Mouse (Mus musculus) cerebellum, adult 2 months (tissue): ENCODE data around the gene Irf2. TPM values are rescaled to one million over a fixed set of nuclear protein-coding genes. Genes with fewer than 3 reads are reported as not detected.

ENCODE experiments used
- DNase-seq, 2 experiments: peaks; one replicate each; pipeline ENCODE4 v3.0.0; 2021
- H3K27ac ChIP-seq: fragments of 200-500 bp; 2 replicates; pipeline ENCODE4 v1.5.1; 2012; ENCODE audit warnings: low read length, control low read depth, inconsistent platforms; ENCODE audit not compliant: insufficient read depth
- H3K27me3 ChIP-seq: fragments of 200-500 bp; 2 replicates; pipeline ENCODE4 v1.6.1; 2012; ENCODE audit warnings: inconsistent platforms, mild to moderate bottlenecking, low read length, moderate library complexity; ENCODE audit not compliant: control insufficient read depth, insufficient read depth
- H3K4me1 ChIP-seq: fragments of 200-500 bp; 2 replicates; pipeline ENCODE4 v1.6.1; 2011; ENCODE audit warnings: low read length; ENCODE audit not compliant: control insufficient read depth, insufficient read depth
- H3K4me3 ChIP-seq: fragments of 200-500 bp; replicated peaks from 2 replicates; pipeline ENCODE3; 2011; ENCODE audit warnings: mild to moderate bottlenecking, low read depth, low read length, control low read depth; ENCODE audit not compliant: insufficient read depth
- CTCF ChIP-seq: fragments of 200-500 bp; IDR thresholded peaks from 2 replicates; pipeline ENCODE4 v1.5.1; 2011; ENCODE audit warnings: low read depth, mild to moderate bottlenecking, control low read depth, low read length, moderate library complexity, borderline replicate concordance; ENCODE audit not compliant: insufficient read depth
- POLR2A ChIP-seq: fragments of 200-500 bp; IDR thresholded peaks from 2 replicates; pipeline ENCODE4 v1.6.1; 2011; ENCODE audit warnings: low read length, control low read depth, borderline replicate concordance; ENCODE audit not compliant: insufficient read depth
- WGBS: fragments of 180-500 bp; shearing (Covaris S2); methylation state at CpG from one replicate; pipeline ENCODE4 v1.1.7; 2018; 5-methylcytosine and 5-hydroxymethylcytosine counted together
- polyA plus RNA-seq: library from polyadenylated mRNA; depleted of rRNA; stranded (reverse); fragments of >200 nt; gene quantifications from 2 replicates; pipeline ENCODE4 v1.2.3, GENCODE M21; 2012

Gene Irf2
- polyA plus RNA-seq, 1 experiment = 19.0 TPM

GRCm38 (mm10) chr8:46741281-46741791 lies 1.8 kb downstream of the Irf2 start:
- no peaks in the 10 kb centered on the region; the same call in 1 of the 2 replicates for H3K4me1 ChIP-seq
- no peak for TF ChIP-seq CTCF
- no peak for TF ChIP-seq POLR2A
- 1% methylated on average over 28 of the region's 28 CpGs for WGBS
- peak overlapping the region; percentile 99 for H3K4me3 ChIP-seq
- no peaks in the 10 kb centered on the region for H3K27me3 ChIP-seq
- DNase-seq = no peak
- peak overlapping the region; percentile 92 for H3K27ac ChIP-seq

GRCm38 (mm10) chr8:46741991-46742690 lies 2.6 kb downstream of the Irf2 start:
- Histone ChIP-seq H3K27ac (peak overlapping the region; percentile 92; the same call in 1 of the 2 replicates), H3K4me3 (peak overlapping the region; percentile 37), H3K27me3 (no peaks in the 10 kb centered on the region), H3K4me1 (no peaks in the 10 kb centered on the region; the same call in 1 of the 2 replicates)
- WGBS = 50% methylated on average over 8 of the region's 8 CpGs
- DNase-seq = no peak
- TF ChIP-seq CTCF (no peak), POLR2A (no peak)

DNA sequence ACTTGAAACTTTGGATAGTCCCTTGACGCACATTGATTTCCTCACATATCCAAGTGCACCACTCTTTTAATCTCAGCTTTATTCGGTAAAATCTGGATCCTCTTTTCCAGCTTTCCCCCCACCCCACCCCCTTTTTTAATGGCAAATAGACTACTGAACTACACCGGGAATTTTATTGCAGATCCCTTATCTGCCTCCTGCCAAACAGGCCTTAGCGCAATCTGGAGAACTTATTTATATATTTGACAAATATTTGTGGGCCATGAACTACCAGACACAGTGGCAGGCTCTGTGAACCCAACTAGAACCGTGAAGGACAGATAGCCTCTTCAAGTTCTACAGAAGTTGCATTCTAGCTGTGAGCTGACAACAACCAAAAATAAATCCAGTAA lies 3.2 kb downstream of the Irf2 start:
- H3K27me3 ChIP-seq = no peaks in the 10 kb centered on the region
- no peaks in the 10 kb centered on the region; the same call in 1 of the 2 replicates for H3K4me1 ChIP-seq
- no peak overlapping the region for H3K4me3 ChIP-seq
- WGBS = 75% methylated on average over 5 of the region's 5 CpGs
- no peak for DNase-seq
- no peak overlapping the region for H3K27ac ChIP-seq
- TF ChIP-seq POLR2A (no peak), CTCF (no peak)

- H3K27me3 ChIP-seq = no peaks in the 10 kb centered on the region
- 97% methylated on average over 1 of the region's 1 CpGs for WGBS
- TF ChIP-seq CTCF (no peak), POLR2A (no peak)
- H3K4me3 ChIP-seq = no peak overlapping the region
- H3K4me1 ChIP-seq = peaks cover 3% of the 10 kb centered on the region
- no peak for DNase-seq
- H3K27ac ChIP-seq = no peak overlapping the region
These were observed 5.9 kb downstream of the Irf2 start for GRCm38 (mm10) chr8:46745464-46745863.

- H3K4me3 ChIP-seq = no peak overlapping the region
- WGBS = 64% methylated on average over 4 of the region's 4 CpGs
- TF ChIP-seq POLR2A (no peak), CTCF (no peak)
- H3K4me1 ChIP-seq = peaks cover 3% of the 10 kb centered on the region
- DNase-seq = no peak
- no peak overlapping the region for H3K27ac ChIP-seq
- no peaks in the 10 kb centered on the region for H3K27me3 ChIP-seq
These were observed 7.9 kb downstream of the Irf2 start for GRCm38 (mm10) chr8:46747311-46747980.

- no peaks in the 10 kb centered on the region for H3K27me3 ChIP-seq
- TF ChIP-seq CTCF = no peak
- no peak for TF ChIP-seq POLR2A
- peaks cover 3% of the 10 kb centered on the region; the same call in 1 of the 2 replicates for H3K4me1 ChIP-seq
- H3K4me3 ChIP-seq = no peak overlapping the region
- WGBS = 19% methylated on average over 5 of the region's 5 CpGs
- DNase-seq = peak; percentile 53 to 55
- no peak overlapping the region for H3K27ac ChIP-seq
These were observed 10.5 kb downstream of the Irf2 start for GRCm38 (mm10) chr8:46750000-46750399.

- no peak for DNase-seq
- no peak for TF ChIP-seq CTCF
- TF ChIP-seq POLR2A = no peak
- 89% methylated on average over 8 of the region's 8 CpGs for WGBS
- Histone ChIP-seq H3K4me1 (peaks cover 3% of the 10 kb centered on the region; the same call in 1 of the 2 replicates), H3K27ac (no peak overlapping the region), H3K4me3 (no peak overlapping the region), H3K27me3 (no peaks in the 10 kb centered on the region)
These were observed 11.0 kb downstream of the Irf2 start for GRCm38 (mm10) chr8:46750566-46750965.

- H3K27me3 ChIP-seq = no peaks in the 10 kb centered on the region
- peaks cover 3% of the 10 kb centered on the region; the same call in 1 of the 2 replicates for H3K4me1 ChIP-seq
- 83% methylated on average over 4 of the region's 4 CpGs for WGBS
- DNase-seq = no peak
- no peak for TF ChIP-seq CTCF
- no peak for TF ChIP-seq POLR2A
- no peak overlapping the region for H3K27ac ChIP-seq
- no peak overlapping the region for H3K4me3 ChIP-seq
These were observed 11.6 kb downstream of the Irf2 start for GRCm38 (mm10) chr8:46751151-46751550.
